Mouse (Mus musculus): ENCODE measurements around the gene Prkce.

GRCm38 (mm10) chr17:86185584-86185983, 18.0 kb downstream of the Prkce start:
- TF ChIP-seq CTCF (IDR thresholded peaks at IDR 0.05; ENCODE audit: low read depth) (no peak), EP300 (IDR thresholded peaks at IDR 0.05; ENCODE audit: low read depth) (peak; percentile 90)
